Mouse (Mus musculus) lung, postnatal 25 days (tissue): Measurements from ENCODE around the gene Pdc.
A peak's percentile ranks its signal among the peaks of the same experiment; 100 is the strongest.
"Not testable (repeated sequence)": the region's sequence is repeated elsewhere in the genome, so short reads cannot be mapped to it uniquely, and the experiment has no call there.

ENCODE experiments used
- DNase-seq: peaks from one replicate; pipeline ENCODE4 v3.0.0; 2022; ENCODE audit warnings: low spot score

Gene Pdc

DNA sequence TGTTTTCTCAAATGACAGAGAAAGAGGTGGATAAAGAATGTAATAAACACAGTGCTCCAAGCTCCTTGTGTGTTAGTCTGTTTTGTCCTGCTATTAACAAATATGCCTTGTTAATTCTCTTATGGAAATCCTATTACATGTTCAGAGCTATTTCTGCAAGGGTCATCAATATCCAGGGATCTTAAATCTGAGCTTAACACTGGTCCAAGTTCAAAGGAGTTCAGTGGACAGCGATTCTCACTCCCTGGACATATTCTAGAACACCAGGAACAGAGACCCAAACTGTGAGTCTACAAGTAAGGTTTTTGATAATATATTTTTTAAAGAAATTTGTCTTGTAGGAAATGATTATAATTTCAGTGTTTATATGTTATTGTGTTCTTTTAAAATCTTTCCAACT, at the start of gene Pdc:
Gene Pdc (plus strand): TSS at position 213 of the 400 bp plus-strand sequence.
- no peak for DNase-seq

- DNase-seq, result not testable (repeated sequence)
These were observed 25.2 kb upstream of the Pdc start for GRCm38 (mm10) chr1:150294051-150294450.

GRCm38 (mm10) chr1:150307599-150307998, 11.6 kb upstream of the Pdc start:
- peak; percentile 2 for DNase-seq

- no peak for DNase-seq
These were observed 15.9 kb downstream of the Pdc start for GRCm38 (mm10) chr1:150335111-150335510.

DNA sequence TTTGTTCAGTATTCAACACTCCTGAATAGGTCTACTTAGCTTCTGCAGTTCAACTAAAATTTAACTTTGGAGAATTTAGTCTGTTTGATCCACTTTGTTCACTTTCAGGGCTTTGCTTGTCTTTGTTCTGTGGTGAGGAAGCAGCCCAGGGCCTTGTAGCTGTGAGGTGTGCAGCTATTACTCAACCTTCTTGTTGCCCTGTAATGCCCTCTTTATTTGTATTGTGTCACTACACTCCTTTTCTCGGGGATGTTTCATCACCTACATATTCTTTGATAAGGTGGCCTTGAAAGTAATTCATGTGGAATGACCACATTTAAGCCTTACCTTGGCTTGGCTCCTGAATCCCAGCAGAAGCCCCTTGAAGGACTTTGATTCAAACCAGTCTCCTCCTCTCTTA, 41.6 kb downstream of the Pdc start:
- DNase-seq, result no peak

DNA sequence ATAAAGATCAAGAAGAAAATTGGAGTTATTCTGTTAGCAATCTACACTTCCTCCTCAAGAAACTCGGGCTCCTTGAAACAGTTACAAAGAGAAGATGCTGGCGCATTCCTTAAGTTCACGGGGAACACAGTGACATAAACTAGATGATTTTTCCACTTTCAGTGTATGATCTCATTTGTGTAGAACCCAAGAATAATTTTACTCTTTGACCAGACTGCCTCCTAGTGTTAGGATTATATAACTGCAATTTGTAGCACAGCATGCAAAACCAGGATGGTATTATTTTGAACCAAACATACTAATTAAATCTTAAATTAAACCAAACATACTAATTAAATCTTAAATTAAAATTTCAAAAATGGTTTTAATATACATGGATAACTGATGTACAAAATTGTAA, 53.7 kb downstream of the Pdc start:
- DNase-seq, result no peak

- no peak for DNase-seq
These were observed 55.0 kb downstream of the Pdc start for GRCm38 (mm10) chr1:150374247-150374646.
